Mouse (Mus musculus) 416B (cell line): ENCODE measurements at regions not wholly inside any gene's neighbourhood (a gene's known extent, or its start where the extent isn't known, plus 50 kb on each side); places are given as distances from the start of the nearest gene placed in this dataset.

Experiments
- DNase-seq: peaks from one replicate; pipeline ENCODE4 v3.0.0; 2011; ENCODE audit warnings: low read depth

DNA sequence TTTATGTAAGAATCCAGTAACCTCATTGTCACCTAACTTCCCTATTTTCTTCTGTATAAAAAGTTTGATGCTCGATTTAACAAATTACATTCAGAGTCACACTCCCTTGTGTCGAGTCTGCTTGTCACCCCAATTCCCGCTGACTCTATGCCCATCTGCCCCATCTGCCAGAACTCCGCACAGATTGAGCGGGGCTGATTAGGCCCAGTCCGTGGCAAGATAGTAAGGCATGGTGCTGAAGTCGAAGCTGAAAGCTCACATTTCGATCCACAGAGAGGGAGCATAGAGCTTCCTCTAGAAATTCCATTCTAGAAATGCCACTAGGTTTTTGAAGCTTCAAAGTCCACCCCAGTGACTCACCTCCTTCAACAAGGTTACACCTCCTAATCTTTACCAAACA, 210.7 kb upstream of the Akirin2 start:
- DNase-seq, result no peak

DNA sequence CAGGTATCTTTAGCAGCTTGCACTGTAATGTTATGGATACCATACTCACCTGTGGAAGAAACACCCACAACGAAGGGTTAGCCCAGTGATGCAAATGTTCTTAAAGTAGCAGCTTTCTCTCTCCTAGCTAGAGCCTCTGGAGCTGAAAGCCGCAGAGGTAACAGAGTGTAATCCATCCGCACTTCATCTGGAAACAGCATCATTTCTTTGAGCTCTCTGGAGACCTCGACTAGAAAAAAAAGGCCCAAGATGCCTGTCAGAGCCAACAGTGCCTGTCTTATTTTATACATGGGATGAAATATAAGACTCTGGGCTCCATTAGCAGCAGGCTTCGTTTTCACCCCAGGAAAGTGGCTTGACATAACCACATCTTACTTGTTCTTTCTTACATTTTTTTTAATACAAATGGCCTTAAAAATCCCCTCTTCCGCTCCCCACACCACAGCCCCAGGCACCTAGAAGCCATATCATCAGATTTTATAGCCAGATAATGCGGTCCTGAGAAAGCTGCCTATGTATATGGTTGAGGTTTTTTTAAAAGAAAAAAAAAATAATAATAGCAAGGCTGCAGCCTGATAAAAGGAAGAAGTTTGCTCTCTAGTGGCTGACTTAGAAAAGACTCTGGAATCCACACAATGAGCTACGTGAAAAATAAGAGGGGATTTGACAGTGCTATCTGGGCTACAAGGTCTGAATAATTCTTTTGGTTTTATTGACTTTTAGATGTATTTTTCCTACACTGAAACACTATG, 179.3 kb upstream of the Akirin2 start:
- DNase-seq, result no peak

DNA sequence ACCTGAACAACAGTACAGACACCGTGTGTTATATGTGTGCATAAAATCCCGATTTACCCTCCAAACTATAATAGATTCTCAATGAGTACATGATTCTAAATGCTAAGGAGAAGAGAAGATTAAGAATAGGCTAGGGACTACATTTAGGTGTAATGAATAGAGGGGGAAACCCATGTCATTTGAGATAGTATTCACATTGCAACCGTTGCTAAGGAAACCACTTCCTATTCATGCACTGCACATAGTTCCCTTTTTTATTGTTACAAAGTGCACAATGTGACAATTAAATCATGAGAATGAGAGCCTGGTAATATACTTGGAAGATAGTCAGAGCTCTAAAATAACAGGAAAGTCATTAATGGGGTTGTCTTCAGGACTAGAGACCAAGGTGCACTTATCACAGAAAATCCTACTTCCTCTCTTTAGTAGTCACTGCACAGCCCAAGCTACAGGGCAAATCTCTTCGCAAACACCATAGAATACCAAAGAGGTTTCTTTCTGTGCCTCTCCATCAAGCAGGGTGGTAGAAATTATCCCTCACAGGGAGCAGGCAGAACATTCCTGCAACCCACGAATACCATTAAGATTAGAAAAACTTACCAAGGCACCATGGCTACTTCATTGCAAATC, 164.3 kb upstream of the Akirin2 start:
- peak; percentile 21 for DNase-seq

DNA sequence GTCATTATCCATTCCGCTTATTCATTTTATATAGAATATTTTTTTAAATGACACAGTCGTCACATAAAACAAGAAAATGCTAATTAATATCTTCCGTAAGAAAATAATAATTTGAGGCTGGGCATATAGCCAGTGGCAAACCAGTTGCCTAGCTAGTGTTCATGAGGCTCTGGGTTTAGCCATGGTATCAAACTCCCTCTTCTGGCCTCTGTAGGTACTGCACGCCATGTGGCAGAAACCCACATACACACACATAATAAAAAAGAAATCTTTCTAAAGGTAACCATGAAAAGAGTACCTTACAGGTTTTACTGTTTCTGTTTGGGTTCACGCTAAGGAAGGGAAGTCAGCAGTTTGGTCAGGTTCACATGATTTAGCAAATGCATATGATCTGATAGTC, 159.2 kb upstream of the Akirin2 start:
- DNase-seq, result peak; percentile 5

DNA sequence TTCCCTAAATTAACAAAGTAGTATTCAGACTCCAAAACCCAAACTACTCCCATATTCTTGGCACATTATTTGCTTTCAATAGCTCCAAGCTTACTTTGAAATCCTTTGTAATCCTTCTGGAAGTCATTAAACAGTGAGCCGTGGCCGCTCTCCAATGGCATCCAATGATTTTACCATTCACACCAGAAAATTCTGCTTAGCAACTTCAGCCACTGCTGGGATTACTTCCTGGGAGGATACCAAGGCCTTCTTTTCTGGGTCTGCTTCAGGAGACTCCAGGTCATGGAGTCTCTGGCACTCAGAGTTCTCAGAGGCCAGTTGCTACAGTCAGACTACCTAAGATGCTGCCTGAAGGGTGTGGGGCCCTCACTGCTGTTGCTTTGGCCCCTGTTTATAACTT, 147.7 kb upstream of the Akirin2 start:
- DNase-seq, result no peak

DNA sequence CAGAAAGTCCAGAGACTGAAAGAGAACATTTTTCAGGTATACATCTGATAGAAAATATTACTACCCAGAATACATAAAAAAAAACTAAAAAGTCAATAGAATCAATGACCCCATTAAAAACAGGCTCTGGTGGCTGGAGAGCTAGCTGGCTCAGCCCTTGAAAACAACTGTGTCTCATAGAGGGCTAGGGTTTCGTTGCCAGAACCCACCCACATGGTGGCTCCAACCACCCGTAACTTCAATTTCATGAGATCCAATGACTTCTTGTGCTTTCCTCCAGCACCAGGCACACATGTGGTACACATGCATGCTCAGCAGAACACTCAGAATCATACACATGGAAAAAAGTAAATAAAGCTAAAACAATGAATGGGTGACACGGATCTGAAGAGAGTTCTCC, 143.6 kb upstream of the Akirin2 start:
- no peak for DNase-seq

DNA sequence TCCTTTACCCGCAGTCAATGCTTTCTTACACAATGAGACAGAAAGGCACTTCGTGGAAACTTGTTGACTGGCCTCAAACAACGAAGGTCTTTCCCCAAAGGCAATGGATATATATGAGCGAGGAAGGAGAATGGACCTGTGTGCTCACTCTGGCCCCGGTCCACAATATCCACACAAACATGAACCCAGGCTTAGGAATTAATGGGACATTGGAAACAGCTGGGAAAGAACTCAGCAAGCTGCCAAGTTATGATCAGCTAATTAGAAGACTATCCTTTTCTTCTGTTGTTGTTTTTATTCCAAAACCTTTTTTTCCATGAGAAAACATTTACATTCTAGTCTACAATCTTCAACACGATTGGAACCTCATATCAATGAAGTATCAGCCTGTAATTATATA, 129.8 kb upstream of the Akirin2 start:
- DNase-seq, result no peak

DNA sequence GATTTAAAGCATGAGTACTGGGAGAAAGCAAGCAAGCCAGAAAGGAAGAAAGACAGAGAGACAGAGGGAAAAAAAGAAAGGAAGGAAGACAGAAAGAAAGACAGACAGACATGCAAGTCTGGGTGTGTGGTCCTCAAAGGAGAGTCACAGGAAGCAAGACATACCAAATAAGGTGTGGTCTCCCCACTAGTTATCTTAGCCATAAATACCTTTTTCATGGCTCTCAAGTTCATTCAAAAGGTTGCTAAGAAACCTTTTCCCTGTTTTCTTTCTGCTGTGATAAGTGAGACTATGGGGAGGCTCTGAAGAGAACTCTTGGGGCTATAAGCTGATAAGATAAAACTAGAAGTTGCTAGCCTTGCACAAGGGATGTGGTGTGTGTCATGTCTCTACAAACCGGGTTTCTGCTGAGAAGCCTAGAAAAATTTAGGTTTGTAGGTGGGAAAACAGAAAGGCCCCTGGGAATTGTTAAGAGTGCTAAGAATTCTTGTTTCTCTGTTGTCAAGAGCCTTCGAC, 126.5 kb upstream of the Akirin2 start:
- no peak for DNase-seq

DNA sequence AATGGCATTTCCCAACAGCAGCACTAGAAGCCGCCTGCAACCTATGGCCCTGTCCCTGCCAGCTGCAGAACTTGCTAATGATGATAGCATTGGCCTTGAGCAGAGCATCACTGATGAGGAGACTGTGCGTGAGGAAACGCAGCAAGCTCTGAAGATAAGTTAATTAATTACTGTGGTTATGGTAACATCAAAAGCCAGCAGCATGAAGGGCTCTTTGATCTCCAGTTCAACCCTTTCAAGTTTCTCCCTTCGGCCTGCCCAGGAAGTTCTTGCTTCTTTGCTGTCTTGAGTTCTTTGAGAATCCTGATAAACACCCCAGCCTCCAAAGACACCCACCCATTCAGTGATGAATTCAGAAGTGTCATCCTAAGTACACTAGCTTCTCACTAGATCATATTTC, 121.7 kb upstream of the Akirin2 start:
- DNase-seq, result no peak

DNA sequence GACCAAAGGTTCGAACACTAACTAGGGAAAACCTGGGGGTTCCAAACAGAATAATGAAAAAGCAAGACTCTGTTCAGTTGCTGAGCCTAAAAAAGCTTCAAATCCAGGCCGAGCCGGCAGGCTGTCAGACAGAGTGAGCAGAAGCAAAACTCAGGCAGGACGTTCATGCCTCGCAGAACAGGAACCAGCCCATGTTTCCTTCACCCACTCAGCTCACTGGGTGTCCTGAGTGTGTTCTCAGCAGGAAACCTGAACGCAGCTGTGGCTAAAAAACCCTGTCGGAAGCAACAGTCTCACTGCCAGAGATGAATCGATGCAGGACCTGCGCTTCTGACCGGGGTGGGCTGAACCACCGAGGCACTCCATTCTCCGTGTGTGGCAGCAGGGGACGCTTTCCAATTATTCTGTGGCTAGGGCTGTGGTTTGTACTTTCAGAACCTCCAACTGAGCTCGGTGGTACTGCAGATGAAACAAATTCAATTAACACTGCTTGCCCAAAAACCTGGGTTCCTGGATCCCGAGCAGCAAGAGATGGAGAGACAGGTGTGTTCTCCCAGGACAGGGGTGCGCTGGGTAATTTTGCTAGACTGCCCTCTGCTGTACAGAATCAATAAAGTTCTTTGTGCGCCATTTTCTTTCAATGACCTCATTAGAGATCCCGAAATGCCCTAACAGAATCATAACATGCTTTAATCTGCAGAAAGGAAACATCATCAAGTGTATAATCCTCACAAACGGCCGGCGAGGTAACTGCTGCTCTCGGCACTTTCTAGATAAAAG, 121.1 kb upstream of the Akirin2 start:
- no peak for DNase-seq

DNA sequence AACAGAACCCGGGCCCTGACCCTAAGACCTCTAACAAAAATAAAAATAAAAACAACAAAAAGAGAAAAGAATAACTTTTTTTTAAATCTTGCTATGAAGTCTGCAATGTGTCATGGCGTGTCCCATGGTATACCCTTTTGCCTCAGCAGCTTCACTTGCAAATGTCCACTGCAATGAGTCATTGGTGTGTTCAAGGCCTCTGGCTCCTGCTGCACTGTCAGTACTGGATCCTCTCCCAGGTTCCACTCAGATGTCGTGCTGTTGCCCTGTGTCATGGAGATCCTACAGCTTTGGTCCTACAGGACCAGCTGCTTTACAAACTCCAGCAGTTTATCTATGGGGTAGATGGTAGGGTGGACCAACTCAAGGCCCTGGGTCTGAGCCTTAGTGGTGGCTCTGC, 113.4 kb upstream of the Akirin2 start:
- no peak for DNase-seq

DNA sequence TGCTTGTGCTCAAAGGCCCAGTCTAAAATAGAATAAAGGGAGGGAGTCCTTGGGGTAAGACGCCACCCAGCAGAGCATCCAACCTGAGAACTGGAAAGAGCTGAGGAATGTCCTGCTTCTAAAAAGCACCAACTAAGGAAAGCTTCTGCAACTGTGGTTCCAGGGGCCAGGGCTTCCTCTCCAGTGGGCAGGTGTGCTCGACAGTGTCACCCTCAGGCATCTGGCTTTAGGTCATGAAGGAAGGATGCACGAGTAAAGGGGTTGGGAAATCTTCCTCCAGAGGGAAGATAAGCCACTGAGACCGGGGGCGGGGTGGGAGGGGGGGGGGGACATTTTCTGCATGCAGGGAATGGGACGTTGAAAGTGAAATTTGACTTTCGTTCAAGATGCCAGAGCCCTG, 101.2 kb upstream of the Akirin2 start:
- no peak for DNase-seq

DNA sequence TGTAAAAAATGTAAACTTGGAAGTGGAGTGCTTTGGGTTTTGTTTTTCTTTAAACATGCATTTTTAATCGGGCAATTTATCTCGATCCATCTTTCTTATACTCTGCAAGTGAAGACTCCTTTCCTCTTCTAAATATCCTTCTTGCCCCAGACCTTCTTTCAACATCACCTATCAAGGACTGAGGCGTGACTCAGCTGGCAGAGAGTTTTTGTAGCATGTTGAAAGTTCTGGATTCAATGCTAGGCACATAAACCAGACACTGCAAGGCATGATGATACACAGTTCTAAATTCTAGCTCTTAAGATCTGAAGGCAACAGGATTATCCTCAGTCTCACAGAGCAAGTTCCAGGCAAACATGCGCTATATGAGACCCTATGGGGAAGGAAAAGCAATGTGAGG, 88.1 kb upstream of the Akirin2 start:
- no peak for DNase-seq

DNA sequence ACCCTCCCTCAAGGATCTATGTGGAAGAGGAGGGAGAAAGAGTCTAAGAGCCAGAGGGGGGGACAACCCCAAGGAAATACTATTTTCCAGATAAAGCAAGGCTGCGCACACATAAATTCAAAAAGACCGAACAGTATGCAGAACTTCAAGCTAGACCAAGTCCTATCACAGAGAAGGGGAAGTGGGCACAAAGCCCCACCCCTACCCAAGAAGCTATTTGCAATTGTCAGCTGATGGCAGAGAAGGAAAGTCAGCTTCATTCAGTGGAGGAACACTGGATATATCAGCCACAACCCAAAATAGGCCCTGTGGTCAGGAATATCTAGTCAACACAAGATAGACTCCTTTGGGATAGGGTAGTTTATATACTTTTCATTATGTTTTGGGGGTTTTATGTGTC, 84.9 kb upstream of the Akirin2 start:
- no peak for DNase-seq

DNA sequence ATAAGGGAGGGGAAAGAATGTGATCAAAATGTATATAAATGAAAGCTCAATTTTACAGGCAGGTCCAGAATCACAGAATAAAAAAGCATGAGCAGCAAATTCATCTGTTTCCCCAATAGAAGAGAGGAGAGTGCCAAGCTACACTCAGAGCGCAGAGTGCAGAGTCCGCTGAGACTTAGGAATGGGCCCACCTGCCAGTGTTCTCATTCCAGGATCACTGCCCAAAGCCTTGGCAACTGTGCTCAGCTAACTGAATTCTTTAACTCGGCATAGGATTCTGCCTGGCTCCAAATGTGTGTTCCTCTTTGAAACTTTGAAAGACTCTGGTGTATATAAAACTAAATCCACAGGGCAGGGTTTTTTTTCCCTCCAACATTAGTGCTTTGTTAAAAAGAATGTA, 84.4 kb upstream of the Akirin2 start:
- no peak for DNase-seq

DNA sequence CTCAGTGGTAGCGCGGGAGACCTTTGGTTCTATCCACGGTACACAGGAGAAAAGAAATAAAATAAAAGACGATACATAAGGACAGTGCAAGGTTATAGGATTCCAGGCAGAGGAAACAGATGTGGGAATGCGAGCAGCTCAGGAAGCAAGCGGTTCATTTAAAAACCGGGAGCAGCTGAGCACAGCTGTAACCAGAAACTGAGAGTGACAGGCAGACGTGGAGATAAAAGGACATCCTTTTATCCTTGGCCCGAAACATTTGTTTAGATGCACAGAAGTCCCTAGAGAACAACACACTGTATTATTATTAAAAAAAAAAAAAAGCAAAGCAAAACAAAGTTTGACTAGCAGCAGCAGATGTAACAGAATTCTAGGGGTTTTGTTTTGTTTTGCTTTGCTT, 82.6 kb upstream of the Akirin2 start:
- no peak for DNase-seq

DNA sequence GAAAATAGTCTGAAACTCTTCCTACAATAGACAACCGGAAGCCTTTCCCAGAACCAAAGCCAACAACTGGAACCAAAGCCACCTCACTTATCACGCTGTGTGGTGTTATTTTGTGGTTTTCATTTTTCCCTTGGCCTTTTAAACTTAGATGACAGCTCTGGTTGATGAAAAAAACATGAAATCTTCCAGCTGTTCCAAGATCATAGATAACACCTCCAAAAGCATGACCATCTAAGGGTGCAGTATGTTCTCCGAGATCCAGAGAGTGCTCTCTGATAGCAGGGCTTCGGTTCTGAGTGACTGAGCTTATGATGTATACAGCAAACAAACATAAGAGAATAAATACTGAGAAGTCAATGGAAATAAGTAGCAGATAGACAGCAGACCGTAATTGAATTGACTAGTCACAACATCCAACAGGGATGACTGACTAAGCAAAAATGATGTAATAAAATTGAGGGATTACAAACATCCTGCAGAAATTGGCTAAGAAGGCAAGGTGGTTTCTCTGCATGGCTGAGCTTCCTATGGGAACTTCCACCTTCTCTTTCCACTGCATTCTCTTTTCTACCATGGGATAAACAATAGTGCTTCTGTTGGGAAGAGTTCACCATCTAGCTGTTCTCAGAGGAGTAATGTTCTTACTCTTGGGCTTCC, 74.8 kb upstream of the Akirin2 start:
- no peak for DNase-seq

DNA sequence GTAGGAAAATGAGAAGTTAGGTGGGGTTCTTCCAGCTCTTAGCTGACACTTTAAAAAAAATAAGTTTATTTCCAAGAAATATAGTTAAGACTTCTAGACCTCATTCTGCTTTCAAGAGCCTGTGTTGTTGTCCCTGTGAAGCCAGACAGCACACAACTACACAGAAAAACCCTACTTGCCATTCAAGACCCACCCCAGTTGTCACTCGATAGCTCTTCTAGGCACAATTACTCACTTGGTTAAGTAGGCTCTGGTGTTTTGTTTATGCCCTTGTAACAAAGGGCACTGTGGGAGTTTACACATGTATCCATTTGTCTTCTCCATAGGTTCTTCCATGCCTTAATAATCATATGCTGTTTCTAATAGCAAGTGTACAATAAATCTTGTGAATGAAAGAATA, 66.5 kb upstream of the Akirin2 start:
- no peak for DNase-seq

DNA sequence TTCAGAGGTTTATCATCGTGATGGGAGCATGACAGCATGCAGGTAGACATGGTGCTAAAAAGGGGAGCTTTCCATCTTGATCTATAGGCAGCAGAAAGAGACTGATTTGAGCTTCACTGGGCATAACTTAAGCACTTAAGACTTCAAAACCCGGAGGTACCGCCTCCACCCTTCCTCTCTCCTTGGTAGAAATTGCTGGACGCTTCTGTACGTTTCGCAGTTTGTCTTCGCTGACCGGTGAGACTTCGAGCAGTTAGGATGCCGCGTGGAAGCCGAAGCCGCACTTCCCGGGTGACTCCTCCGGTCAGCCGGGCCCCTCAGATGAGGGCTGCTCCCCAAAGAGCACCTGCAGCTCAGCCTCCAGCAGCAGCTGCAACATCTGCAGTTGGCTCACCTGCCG, 65.2 kb upstream of the Akirin2 start:
- DNase-seq, result no peak

DNA sequence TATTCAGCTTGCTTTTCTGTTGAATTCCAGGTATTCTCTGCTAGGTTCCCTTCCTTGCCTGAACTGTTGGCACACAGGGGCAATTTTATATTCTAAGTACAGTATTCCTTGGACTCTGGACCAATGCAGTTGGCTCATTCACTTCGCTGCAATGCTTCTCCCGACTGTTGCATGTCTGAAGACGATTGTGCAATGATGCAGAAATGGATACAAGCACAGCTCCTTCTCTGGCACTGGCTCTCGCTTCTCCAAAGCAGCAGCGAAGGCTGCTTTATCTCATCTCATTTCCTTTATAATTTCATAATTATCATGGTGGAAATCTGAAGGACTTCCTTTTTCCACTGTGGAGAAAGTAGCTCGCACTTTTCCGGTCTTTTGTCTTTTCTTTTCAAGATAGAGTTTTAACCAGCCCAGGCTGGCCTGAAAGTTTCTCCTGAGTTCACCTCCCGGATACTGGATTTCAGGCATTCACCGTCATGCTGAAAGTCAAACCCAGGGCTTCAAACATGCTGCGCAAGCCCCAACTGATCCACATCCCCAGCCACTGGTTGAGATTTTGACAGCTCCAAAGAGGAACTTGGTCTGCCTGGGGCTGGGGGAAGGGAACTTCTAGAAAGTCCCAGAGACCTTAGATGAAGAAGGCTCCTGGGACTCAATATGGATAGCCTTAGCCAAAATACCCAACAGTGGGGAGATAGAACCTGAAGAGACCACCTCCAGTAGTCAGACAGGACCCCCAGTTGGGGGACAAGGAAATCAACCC, 55.6 kb upstream of the Akirin2 start:
- DNase-seq, result no peak

DNA sequence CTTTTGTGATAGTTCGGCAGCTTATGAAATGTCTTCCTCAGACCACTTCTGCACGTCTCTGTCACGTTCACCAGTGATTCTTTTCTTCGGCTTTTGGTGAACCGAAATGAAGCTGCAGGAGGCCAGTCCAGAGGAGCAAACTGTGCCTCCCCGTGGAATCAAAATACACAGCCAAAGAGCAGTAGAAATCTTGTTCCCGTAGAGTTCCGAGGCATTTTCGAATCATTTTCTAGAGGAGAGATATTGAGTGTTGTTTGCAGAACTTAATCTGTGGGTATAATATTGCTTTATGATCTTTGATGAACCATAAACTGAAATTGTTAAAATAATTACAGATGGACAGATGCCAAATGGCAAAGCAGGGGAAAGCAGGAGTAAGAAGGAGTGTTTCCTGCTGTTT, 52.4 kb upstream of the Akirin2 start:
- no peak for DNase-seq

DNA sequence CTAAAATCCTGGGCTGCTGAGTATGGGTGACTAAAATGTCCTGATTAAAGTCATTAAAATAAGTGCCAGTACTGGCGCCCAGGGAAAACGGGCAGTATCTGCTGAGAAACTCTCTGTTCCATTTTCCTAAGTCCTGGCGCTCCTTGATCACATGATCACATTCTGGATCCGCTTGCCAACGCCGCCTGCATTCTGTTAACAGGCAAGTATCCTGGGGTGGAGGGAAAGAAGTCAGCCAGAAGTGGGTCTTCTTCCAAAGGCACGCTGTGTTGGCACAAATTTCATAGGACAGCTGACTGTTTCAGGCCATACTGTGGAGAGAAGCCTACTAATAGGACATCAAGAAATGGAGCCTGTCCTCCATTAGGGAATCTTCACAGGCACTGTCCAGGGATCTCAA, 52.0 kb upstream of the Akirin2 start:
- DNase-seq, result no peak
